Mouse (Mus musculus) frontal cortex, postnatal 10 days (tissue): ENCODE results near the gene Dicer1.

Experiments used
- DNase-seq, 2 experiments: peaks; one replicate each; pipeline ENCODE4 v3.0.0; 2022; ENCODE audit warnings: low spot score in 2 of 2, mixed read lengths in 1 of 2

Gene Dicer1

DNA sequence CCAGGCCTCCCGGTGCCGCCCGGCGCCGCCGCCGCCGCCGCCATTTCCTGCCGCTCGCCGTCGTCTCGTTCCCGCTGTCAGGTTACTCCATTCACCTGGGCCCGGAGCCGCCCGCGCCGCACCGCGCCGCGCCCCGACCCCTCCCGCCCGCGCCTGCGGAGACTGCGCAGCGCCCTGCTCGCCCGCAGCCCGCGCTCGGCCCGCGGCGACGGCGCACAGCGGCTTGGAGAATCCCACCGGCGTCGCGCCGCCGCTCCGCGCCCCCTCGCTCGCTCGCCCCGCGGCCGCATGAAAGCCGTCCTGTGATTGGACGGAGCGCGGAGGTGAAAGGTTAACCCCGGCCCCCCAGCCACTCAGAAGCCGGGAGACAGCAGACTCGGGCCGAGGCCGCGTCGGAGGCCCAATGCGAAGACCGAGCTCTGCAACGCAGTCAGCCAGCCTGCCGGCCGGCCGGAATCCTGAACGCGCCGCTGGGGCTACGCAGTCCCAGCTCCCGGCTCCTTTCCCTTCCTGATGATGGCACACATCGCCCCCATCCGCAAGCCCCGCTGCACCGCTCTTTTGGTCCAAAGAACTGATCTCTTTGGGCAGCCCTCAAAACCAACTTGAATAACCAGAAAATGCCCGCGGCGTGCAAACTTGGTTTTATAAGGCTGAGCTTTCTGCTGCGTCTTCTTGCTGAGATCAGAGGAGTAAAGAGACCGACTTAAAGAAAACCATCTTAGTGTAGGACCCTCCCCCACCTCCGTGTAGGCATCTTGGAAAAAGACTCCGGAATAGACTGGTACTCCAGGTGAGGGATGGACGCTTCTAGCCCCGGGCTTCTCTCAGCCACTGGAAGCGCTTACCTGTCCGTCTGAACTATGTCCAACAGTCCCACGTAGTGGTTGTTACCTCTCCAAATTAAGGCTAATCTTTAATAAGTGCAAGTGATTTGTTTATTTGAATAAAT lies at the start of gene Dicer1:
Gene Dicer1, minus strand, starts transcription at position 139 of the 952 bp plus-strand sequence.
- DNase-seq: peak; percentile 92 to 97

DNA sequence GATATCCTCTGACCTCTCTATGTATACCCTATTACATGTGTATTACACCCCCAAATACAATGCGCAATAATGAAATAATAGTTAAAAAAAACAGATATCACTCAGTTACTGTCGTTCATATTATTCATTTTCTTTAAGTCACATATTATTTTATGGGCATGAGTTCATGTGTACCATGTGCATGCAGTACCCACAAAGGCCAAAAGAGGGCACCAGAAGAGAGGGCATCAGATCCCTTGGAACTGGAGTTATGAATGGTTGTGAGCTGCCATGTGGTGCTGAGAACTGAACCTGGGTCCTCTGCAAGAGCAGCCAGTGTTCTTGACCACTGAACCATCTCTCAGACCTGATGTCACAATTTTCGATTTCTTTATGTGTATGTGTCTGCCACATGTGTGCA lies 47.6 kb upstream of the Dicer1 start:
- no peak for DNase-seq

GRCm38 (mm10) chr12:104797905-104798304 lies 46.2 kb upstream of the Dicer1 start:
- DNase-seq: no peak

GRCm38 (mm10) chr12:104796635-104797378 lies 45.1 kb upstream of the Dicer1 start:
- DNase-seq: no peak

DNA sequence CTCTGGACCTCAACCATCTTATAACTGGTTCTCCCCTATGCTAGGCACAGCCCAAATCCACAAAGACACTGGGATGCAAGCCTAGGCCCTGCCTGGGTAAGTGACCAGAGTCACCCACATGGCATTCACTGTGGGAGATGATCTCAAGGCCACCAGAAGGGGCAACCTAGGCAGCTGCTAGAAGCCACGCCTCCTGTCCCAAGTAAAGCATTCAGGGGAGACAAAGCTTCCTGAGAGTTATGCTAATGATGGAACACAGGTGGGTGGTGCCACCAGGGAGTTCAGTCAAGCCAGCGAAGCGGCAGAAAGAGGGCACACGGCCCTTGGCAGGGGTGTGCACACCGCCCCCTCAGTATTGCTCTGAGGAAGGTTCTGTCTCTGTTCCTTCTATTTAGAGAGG lies 43.2 kb upstream of the Dicer1 start:
- DNase-seq: no peak

- DNase-seq: no peak
Observed at GRCm38 (mm10) chr12:104793486-104793885, 41.7 kb upstream of the Dicer1 start.

DNA sequence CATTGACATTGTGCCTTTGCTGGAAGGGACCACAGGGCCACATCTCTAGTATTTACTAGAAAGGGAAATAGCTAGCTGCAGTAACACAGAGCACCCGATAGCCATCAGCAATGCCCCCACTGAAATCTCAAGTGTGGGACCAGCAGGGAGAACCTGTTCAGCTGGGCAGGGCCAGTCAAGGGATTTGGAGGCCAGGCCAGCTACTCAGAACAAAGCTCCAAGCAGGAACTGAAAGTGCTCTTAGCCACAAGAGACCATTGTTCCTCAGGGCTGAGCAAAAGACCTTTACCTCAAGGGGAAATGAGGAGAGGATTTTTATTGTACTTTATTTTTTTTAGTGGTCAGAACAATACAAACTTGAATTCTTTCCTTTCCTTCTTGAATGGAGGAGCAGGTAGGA lies 25.9 kb upstream of the Dicer1 start:
- no peak for DNase-seq

DNA sequence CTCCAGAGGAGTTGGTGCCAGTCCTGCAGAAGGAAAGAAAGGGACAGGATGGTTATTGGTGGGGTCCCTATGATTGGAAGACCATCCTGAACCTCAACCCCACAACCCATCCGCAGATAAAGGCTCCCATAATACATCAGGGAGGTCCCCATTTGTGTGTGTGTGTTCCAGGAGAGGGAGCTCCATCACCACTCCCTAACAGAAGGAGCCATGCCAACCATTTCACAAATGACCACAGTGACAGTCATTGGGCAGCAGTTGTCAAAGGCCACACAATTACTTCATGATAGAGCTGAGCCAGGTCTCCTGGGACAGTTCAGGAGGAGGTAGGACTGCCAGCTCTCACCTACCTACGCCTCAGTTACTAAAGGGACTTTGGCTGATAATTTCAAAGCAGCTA lies 20.2 kb upstream of the Dicer1 start:
- DNase-seq: no peak

DNA sequence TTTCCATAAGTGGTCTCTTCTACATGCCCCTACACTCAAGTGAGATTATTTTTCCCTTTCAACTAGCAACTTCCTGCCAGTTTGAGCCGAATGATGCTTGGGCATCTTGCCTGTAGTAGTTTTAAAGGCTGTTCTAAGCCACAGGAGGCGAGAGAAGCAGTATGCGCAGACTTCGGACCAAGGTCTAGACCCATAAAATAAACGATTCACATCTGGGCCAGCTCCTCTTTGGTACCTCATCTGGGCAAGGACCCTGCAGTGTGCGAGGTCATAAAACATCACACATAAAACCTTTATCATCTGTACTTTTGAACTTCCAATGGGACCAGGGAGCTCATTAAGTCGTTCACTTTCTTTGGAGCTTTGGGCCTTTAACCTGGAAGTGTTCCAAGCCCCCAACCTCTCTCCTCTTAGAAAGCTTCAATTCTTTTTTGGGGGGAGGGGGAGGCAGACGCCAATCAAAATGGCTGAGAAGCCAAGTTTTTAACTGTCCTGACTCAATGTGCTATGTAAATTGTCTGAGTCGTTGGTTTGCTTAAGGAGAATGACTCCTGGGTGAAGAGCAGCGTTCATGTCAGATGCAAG lies 17.5 kb upstream of the Dicer1 start:
- DNase-seq: no peak

DNA sequence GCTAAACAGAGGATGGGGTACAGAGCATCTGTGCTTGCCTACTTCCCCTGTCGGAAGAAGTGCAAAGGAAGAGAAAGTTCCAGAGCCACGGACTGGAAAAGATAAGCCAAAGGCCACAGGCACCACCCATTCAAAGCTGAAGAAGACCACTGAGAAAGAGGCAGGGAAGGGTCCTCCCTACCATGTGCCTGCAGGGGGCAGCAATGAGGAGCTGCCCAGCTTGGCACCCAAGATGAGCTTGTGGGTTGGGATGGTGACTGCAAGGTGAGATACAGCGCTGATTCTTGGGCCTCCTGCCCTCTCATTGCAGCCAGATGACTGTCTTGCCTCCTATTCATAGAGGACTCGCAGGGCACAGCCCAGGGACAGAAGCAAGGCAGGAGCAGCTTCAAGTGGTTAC lies 15.4 kb upstream of the Dicer1 start:
- no peak for DNase-seq

DNA sequence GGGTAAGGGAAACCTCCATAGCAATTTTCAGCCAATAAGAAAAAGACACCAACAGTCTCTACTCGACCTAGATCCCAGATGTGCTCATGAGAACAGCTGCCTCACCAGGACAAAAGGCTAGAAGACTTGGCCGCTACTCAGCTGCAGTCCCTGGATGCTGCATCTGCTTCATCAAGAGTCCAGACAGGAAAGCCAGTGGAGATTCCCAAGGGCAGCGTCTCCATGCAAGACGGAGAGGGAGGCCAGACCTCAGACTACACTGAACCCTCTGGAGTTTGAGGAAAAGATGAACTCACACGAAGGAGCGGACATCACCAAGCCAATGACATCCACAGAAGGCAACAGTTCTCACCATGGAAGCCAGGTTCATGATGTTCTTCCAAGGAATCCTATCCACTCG lies 14.0 kb upstream of the Dicer1 start:
- DNase-seq: no peak

- DNase-seq: no peak
Observed at GRCm38 (mm10) chr12:104765116-104765515, 13.4 kb upstream of the Dicer1 start.

DNA sequence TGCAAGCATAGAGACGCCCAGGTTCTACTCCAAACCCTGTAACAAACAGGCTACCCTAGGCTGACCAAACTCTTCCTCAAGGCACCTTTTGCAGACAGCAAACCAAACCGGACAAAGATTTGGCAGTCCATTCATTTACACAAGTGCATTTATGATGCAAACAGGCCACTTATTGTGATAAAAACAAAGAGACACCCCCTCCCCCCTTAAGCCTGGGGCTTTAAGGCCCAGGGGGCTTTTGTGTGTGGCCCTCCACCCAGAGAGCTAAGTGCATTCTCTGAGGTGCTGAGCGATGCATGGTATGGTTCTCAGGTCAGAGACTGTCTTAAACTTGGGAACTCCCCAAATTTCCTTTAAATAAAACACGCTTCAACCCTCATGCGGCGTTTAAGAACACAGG lies 12.2 kb upstream of the Dicer1 start:
- no peak for DNase-seq

DNA sequence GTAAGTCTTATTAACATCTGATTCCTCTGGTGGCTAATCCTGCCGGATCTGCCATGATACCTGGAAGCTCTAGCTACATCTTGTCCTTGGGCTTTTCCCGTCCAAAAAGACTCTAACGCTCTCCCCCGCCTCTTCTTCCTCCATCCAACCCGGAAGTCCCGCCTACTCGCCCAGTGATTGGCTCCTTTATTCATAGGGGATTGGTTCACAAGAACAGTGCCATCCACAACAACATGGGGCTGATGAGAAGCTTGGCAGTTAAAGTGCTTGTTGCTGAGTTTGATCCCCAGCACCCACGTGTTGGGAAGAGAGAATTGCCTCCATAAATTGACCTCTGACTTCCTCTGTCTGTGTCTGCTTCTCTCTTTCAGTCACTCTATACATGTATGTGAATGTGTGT lies 9.7 kb upstream of the Dicer1 start:
- no peak for DNase-seq

DNA sequence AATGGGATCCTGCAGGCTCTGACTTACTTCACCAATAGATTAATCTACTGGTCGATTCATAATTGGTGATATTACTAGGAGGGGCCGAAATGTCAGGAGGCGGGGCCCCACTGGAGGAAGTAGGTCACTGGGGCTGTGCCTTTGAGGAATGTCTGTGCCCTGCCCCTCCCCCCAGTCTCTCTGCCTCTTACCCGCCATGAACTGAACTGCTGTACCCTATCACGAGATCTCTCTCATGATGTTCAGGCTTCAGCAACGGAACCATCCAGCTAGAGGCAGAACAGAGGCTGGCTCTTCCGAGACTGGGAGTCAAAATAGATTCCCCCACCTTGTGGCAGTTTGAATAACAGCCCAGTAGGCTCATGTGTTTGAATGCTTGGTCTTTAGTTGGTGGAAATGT lies 6.3 kb upstream of the Dicer1 start:
- no peak for DNase-seq

- DNase-seq: no peak
Observed at GRCm38 (mm10) chr12:104753686-104754085, 1.9 kb upstream of the Dicer1 start.

GRCm38 (mm10) chr12:104751331-104751813 lies 380 bp downstream of the Dicer1 start:
- DNase-seq: peak in 1 of 2 experiments; percentile 42

- DNase-seq: no peak
Observed at GRCm38 (mm10) chr12:104748946-104749345, 2.8 kb downstream of the Dicer1 start.

DNA sequence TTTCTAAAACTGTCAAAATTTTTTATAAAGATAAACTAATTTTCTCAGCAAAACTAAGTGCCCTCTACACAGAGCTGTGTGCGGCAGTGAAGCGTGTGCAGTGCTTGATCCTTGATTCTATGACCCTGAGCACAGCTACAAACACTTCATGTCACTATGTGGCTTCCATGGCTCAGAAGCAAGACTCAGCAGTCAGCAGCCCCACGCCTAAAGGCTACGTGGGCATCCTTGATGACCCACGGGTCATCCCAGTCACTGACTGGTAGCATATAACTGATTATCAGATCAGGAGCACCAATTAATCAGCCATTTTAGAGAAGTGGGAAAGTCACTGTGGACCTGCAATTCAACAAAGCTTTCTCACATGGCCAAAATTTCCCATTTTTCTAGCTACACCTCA lies 4.5 kb downstream of the Dicer1 start:
- no peak for DNase-seq

DNA sequence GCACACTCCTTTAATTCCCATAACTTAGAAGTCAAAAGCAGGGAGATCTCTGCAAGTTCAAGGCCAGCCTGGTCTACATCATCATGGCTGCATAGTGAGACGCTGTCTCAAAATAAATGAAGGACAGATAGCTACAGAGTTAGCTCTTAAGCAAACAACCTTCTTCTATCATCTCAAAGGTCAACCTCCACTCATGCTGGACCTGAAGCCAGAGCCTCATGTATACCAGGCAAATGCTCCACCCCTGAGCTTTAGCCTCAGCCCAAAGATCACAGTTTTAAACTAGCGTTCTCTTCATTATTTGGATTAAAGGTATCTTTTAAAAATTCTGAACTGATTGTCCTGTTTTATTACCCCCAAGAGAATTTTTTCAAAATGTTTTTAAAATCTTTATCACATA lies 5.2 kb downstream of the Dicer1 start:
- DNase-seq: no peak

DNA sequence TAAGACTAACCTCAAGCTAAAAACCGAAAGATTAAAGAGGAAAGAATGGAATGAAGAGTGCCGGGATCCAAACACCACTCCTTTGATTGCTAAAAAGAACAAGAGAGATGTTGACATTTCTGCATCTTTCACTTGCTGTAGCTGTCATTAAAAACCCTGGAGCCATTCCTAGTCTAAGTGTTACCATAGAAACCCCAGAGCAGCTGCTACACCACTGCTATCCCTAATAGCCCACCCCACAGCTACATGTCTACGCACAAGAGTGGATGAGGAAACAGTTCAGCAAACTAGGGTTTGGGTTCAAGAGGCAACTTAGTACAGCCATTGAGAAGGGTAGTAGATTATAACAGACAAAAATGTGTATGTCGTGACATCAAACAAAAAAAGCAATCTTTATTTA lies 8.1 kb downstream of the Dicer1 start:
- no peak for DNase-seq

- no peak for DNase-seq
Observed at GRCm38 (mm10) chr12:104742247-104742646, 9.5 kb downstream of the Dicer1 start.
